Mouse (Mus musculus): ENCODE measurements around the gene Ube4a.

Gene Ube4a

DNA sequence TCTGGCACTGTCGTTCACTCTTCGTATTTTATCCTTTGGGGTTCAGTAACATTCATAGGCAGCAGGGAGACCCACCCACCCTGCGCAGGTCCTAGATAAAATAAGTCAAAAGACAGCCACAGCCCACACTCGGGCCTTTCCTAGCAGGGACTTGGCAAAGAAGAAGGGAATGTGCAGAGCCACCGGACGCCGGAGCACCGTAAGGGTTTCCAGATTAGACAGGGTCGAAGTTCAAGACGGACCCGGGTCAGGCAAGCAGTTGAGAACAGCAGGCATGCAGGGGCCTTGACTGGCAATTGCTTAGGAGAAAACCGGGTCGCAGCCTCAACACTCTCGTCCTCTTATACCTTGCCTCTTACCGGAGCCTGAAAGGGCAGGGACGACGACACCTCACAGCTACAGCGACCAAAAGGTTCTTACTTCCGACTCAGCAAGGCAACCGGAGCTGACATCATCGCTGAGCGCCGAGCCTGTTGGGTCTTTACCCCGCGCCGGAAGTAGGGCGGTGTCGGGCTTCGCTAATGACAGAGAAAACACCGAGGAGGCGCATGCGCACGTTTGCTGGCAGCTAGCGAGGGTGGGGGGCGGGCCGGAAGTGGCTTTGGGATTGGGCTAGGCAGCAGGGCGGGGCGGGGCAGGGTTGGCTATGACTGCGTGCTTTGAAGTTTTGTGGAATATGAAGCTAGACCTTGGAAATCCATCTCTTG is at the start of gene Ube4a:
Ube4a (minus strand) TSS at position 475 of the 707 bp plus-strand sequence.
- CTCF ChIA-PET: interaction anchor here (0.7 to 1.2 kb wide), 3 partner anchors 21 to 60 kb away, joined by 3 read pairs; no protein-coding TSS in a partner anchor

DNA sequence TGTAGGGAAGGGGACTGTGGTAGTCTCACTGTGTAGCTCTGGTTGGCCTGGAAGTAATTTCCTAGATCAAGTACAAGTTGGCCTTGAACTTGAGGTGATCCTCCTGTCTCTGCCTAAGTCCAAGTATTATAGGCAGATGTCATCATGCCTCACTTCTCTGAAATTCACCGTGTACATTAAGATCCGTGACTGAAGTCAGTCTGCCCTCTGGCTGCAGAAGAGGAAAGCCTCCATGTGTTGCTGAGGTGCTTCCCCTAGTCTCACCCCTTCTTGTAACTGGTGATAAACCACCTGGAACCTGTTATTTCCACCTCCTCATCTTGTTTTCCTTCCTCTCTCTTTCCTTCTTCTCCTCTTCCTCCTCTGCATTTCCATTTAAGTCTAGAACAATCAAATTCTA is 49.5 kb upstream of the Ube4a start:
- CTCF ChIA-PET: interaction anchor here (0.6 kb wide), 2 partner anchors 11 to 40 kb away, joined by 3 to 7 read pairs; no protein-coding TSS in a partner anchor

DNA sequence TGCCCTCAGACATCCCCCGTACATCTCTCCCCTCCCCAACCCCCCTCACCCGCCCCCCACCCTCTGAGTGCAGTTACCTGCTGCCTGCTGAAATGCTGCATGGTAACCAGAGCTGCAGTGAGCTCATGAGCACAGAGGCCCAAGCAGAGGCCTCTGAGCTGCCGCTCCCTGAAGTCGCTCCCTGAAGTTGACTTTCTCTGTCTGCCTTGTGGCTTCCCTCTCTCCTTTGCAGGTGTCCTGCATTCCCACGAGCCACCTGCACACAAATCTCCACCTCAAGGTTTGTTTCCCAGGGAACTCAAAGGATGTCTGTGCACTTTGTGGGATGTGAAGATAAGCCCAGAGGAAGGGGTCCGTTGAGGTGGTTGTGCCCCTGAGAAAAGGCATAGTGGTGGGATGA is 45.9 kb upstream of the Ube4a start:
- CTCF ChIA-PET: interaction anchor here (0.7 kb wide), 1 partner anchor 77 kb away, joined by 4 read pairs; no protein-coding TSS in a partner anchor

DNA sequence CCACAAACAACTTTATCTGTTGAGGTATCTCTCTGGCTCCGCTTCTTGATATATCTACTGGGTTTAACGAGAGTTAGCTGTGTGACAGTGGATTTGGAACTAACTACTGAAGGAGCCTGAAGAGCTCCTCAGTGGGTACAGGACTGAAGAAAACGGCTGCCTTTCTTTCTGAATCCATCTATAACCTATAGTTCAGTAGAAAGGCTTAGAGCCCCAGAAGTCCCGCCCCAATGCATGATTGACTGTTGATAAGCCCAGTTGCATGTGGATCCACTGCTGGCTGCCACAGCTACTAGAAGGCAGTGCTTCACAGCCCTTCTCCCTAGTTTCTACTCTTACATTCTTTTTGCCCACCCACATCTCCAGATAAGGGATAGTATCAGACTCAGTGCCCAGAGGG is 45.1 kb upstream of the Ube4a start:
- CTCF ChIA-PET: no interaction called here

DNA sequence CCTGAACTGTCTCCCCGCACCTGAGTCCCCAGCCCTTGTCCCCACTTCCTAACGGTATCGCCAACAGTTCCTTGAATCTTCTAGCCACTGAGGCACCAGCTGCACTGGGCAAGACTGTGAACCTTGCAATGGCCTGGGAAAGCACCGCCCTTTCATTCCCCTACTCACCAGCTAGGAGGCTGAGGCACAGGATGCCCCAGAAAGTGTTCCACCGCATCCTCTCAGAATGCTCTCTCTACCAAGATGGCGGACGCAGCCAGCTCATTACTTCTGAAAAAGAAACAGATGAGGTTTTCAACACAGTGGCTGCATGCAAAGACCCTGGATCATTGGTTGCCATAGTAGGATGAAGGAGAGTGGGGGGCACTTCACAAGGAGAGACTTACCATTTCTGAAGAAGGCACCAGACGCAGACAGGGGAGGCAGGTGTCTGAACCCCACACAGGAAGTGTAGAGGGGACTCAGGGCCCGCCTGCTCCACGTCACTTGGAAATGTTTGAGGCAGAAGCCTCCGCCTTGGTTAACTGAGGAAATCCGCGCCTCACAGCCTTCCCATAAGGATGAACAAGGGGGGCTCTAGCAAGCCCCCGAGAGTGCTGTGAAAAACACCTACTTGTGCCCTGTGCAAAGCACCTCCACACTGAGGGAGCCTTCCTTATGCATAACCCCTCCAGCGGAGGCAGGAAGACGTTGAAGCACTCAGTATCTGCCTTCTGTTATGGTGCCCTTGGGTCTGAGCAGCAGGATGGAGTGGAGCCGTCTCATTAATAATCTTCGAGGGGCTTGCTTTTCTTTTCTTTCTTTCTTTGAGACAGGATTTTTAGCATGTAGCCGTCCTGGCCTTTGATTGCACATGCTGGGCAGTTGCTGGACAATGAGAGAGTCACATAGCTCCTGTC is 44.0 kb upstream of the Ube4a start, which contains the start of gene Cd3e:
Cd3e (minus strand) TSS at position 448 of the 899 bp plus-strand sequence.
- CTCF ChIA-PET: interaction anchor here (0.5 kb wide), 1 partner anchor 23 kb away, joined by 3 read pairs; no protein-coding TSS in a partner anchor

DNA sequence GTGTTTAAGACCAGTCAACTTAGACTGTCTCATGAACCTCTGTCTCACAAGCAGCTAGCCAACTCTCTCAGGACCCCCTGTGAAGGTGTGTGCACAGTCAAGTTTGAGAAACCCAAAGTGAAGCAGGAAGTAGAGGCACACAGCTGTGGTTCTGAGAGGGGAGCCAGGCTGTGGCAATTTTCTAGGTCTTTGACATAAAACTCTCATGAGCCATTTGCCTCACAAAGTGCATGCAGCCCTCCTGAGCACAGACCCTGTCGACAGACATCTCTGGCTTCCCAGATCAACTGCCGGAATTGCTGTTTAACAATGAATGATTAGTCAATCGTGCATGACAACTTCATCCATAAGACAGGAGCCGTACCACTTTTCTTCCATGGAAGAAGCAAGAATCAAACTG is 42.9 kb upstream of the Ube4a start:
- CTCF ChIA-PET: no interaction called here

DNA sequence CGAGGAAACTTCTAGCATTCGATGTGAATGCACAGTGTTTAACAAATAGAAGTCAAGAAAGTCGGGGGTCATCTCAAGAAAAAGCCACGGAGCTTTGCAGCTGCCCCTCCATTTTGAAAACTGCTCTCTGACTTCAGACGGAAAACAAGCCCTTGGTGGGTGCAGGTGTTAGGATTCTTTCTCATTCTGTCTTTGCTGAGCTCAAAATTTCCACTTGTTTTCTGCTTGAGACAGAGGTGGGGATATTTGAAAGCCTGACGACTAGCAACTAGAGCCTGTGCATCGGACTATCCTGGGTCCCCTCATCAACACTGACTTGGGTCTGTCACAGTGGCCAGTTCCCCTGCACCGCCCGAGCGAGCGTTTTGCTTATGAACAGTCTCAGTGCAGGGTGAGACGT is 42.0 kb upstream of the Ube4a start:
- CTCF ChIA-PET: no interaction called here

DNA sequence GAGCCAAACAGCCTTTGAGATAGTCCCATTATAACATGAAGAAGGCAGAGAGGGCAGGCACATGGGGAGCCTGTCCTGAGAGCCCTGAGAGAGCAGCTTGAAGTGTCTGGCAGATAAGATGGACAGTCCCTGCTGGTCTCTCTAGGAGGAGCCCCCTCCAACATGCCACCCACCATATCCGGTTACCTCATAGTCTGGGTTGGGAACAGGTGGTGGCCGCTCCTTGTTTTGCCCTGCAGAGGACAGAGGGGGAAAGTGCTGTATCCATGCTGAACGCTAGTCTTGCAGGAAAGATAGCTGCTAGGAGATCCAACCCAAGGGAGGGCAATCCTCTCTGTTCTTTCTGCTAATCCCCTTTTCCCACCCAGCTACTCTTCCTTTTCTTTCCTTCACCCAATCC is 34.8 kb upstream of the Ube4a start:
- CTCF ChIA-PET: no interaction called here

DNA sequence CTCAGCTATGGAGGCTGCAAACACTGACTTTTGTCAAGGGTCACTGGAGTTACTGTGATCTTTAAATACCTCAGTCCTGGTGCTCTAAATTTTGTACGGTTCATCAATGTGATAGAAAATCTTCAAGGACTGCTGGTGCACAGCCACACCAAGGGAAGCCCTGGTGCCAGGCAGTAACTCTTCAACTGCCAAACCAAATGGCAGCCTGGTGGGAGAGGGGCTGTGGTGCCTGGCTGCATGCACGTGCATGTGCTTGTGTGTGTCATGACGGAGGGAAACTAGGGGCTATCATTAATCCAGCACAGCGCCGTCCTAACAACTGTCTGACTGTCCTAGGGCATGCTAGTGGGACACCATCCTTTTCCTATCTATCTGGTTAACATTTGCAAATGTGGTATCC is 34.4 kb upstream of the Ube4a start:
- CTCF ChIA-PET: no interaction called here

DNA sequence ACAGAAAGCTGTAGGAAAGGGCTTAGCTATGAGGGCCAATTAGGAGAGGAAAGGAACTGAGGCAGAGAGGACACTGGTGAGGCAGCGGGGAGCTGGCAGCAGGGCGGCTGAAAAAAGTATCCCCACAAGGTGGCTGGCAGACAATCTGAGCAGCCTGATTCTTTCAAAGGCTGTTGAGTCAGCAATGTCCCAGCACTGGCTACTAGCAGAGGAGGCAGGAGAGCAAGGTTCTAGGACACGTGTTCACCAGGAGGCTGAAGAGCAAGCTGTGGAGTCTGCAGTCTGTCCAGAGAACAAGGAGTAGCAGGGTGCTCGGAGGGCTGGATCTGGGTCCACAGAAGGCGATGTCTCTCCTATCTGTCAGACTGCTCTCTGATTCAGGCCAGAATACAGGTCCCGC is 33.8 kb upstream of the Ube4a start:
- CTCF ChIA-PET: no interaction called here

DNA sequence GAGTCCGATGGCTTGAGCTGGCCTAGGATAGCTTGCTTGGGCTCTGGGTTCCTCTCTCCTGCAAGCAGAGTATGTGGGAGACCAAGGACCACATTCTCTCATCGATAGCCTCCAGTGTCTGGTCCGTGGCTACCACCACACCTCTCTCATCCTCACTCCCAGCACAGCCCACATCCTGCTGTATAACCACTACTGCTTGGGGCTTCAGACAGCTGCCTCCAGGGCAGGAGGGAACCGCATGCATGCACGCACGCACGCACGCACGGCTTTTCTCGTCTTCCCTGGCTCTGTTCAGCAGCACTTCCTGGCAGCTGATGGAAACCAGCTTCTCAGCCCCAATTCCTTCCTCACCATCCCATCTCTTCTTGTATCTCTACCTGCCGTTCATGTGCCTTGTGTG is 32.7 kb upstream of the Ube4a start:
- CTCF ChIA-PET: interaction anchor here (0.7 kb wide), 1 partner anchor 543 kb away, joined by 5 read pairs; no protein-coding TSS in a partner anchor

DNA sequence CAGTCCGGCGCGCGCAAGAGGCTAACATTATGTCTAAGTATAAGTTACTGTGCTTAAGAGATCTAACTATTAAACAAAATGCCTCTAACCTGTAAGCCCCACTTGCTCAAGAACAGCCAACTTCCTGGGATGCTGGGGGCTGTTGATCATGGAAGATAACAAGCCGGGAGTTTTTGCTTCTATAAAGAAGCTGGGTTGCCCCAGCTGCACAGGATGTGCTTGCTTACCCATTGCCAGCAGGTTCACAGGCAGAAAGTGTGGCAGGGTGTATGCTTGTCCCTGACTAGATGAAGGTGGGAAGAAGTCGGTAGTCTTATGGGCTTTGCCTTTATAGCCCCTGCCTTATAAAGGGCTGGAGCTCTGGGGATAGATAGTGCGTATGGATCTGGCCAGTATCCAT is 31.2 kb upstream of the Ube4a start:
- CTCF ChIA-PET: no interaction called here

DNA sequence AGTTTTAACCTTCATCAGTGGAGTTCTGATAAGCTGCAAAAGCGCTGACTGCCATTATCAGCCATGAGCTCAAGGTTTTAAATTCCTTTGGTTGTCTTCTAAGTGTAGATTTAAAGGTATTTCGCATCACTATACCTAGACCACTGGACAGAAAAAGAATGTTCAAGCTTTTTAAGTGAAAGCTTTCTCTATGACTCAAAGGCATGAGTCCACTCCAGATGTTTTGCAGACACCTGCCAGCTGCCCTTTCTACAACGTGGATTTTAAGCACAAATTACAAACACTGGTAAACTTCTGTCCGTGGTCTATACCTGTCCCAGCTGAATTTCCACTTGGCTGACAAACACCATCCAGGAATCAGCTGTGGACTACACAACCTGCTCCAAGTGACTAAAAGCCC is 29.6 kb upstream of the Ube4a start:
- CTCF ChIA-PET: no interaction called here

DNA sequence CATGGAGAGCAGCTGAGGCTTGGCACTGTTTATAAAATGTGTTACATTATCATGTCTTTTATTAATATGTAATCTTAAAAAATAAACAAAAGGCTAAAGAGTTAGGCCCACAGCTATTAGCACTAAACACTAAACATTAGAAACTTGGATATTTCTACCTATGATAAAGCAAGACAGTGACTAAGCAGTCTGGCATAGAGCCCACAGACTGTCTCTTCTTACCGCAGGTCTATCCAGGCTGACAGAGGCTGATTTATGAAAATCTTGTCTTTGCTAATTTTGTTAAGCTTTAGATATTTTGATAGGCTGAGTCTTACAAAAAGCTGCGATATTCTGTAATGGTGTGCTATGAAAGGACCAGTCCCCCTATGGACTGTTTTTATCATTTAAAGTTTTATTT is 27.9 kb upstream of the Ube4a start:
- CTCF ChIA-PET: no interaction called here

DNA sequence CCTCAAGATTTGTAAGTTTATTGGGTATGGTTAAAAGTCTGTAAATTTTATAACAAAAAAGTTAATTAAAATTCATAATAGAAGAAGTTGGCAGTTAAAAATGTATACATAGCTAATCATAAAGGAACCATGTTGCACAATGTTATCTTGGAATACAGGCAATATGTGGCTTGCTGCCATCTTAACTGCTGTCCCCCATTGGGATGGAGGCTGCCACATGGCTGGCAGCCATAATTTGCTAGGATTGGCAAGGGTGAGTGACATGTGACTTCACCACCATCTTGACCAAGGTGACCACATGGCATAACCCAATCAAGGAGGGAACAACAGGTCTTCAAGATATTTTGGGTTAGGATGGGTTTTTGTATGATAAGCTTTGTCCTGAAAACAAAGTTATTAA is 26.9 kb upstream of the Ube4a start:
- CTCF ChIA-PET: no interaction called here

DNA sequence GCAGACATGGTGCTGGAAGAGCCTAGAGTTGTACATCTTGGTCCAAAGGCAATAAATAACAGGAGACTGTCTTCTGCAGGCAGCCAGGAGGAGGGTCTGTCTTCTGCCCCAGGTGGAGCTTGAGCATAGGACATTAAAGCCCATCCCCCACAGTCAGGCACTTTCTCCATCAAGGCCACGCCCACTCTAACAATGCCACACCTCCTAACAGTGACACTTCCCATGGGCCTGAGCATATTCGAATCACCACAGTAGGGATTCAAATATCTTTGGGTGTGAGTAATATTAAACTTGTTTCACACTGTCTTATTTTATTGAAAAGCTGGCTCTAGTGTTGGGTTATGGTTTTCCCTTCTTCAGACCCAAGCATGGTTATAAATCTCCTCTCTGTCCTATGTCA is 26.4 kb upstream of the Ube4a start:
- CTCF ChIA-PET: no interaction called here

DNA sequence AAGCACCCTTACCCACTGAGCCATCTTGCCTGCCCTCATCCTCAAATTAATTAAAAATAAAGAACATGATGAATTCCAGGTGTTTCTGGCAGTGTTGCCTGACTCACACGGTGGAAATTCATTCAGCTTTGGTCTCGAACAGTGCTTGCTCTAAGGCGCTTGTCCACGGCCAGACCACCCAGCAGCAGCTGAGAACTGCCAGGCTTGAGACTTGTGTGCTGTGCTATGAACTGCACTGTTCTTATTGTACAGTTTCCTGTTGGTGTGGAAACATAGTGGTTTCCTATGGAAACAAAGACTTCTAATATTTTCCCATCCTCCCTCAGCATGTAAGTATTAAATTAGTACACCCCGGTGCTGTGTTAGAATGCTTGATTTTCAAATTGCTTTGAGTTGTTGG is 21.6 kb upstream of the Ube4a start:
- CTCF ChIA-PET: interaction anchor here (0.6 to 1.0 kb wide), 2 partner anchors 21 to 23 kb away, joined by 3 read pairs; partner anchors contain the start of gene Cd3e

DNA sequence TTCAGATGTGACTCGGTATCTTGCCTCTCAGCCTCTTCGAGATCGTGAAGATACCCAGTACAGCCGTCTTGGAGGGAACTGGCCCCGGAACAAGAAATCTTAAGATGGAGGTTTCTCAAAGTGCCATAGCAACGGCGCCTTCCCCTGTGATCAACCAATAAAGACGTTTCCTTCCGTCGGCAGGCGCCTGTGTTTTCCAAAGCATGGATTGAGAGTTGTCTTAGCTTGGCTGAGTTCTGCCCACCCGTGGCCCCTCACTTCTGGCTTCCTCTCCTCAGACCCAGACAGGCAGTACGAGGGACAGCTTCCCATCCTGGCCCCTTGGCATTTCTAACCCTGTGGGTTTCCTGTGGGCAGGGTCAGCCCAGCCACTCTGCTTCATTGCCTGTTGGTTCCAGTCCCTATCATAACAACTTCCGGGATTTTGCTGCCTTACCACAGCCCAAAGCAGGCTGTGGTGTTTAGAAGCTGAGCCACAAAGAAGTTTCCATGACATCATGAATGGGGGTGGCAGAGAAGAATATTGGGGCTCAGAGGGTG is 20.9 kb upstream of the Ube4a start:
- CTCF ChIA-PET: interaction anchor here (0.6 to 1.0 kb wide), 2 partner anchors 20 to 296 kb away, joined by 3 to 10 read pairs; no protein-coding TSS in a partner anchor

DNA sequence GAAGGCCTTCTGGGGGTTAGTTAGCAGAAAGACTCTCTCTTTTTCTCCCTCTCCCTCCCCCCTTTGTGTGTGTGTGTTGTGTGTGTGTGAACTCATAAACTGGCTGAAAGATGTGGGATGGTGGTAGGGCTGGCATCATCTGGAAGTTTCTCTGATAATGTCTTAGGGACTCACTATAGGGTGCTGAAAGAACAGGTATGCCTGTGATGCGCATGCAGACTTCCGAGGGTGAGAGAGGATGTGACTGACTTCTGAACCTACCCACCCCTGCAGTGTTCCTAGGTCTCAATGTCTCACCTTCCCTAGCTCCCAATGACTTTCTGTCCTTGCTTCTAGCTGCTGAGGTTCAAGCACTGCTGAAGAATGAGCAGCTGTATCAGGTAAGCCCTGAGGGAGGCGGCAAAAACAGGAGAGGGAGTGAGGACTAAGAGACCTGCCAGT is 20.3 kb upstream of the Ube4a start:
- CTCF ChIA-PET: interaction anchor here (0.6 kb wide), 1 partner anchor 297 kb away, joined by 10 read pairs; no protein-coding TSS in a partner anchor

DNA sequence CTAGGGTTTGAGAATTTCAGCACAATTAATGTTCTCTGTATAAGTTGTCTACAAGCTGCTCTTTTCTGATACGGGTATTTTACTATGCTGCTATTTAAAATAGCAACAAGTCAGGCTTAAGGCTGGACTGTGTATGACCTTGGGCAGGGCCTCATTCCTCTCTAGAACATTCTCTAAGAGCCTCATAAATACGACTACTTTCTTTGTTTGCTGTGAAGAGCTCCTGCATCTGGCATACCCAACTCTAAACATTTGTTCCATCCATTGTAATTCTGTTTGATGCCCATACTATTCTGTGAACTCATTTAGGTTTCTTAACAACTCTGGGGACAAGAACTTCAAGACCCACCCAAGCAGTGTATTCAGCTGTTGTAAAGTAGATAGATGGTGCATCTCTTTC is 17.6 kb upstream of the Ube4a start:
- CTCF ChIA-PET: interaction anchor here (0.6 kb wide), 2 partner anchors 811 to 897 kb away, joined by 3 read pairs; no protein-coding TSS in a partner anchor

DNA sequence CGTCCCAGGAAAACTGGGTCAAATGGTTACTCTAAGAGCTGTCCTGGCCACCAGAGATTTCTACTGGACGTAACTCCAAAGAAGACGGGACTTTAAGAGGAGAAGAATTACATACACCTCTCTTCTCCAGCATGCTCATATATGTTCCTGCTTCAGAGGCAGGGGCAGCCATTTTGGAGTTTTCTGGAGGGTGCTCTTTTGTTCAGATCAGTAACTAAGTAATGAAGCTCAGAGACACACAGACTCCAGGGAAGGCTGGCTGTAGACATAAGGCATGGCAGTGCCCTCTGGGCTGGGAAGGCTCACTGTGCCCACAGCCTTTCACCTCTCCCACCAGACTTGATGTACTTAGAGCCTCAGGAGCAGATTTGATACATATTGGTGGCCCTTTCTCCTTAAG is 17.1 kb upstream of the Ube4a start:
- CTCF ChIA-PET: interaction anchor here (0.6 kb wide), 3 partner anchors 51 to 896 kb away, joined by 3 read pairs; no protein-coding TSS in a partner anchor

DNA sequence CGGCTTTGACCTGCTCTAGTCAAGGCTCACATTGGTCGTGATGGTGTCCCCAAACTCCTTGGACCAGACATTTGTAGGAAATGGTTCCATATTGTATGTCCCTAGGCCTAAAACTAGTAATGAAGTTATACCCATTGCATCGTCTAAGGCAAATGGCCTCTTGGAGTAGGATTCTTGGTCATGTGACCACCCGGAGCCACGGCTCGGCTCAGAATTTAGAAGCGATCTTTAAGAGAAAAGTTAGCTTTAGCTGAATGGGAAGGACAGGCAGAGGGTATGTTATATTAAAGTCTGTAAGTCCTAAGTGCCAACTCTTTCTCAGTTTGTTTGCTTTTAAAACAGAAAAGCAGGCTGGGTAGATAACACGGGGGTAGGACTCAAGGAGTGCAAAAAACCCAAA is 16.7 kb upstream of the Ube4a start:
- CTCF ChIA-PET: interaction anchor here (0.6 kb wide), 1 partner anchor 52 kb away, joined by 3 read pairs; no protein-coding TSS in a partner anchor

All from spleen, embryonic (tissue).